Mouse (Mus musculus) midbrain, embryonic 16.5 days (tissue): ENCODE results near the gene Fam172a. TPM values are rescaled to one million over a fixed set of nuclear protein-coding genes. Genes with fewer than 3 reads are reported as not detected.

Experiments used
- ATAC-seq: fragments of 200-750 bp; cut with Nextera tagmentation; 2 replicates; pipeline ENCODE4 v1.8.0; 2017; ENCODE audit warnings: moderate TSS enrichment
- H3K27ac ChIP-seq: fragments of 300-500 bp; sonication (generic); 2 replicates; pipeline ENCODE4 v1.5.1; 2014; ENCODE audit warnings: mild to moderate bottlenecking, low read length, mixed read lengths
- H3K27me3 ChIP-seq: fragments of 300-500 bp; sonication (generic); 2 replicates; pipeline ENCODE4 v1.6.1; 2014; ENCODE audit warnings: low read depth, low read length, mixed read lengths; ENCODE audit not compliant: control insufficient read depth, insufficient read depth
- H3K36me3 ChIP-seq: fragments of 300-500 bp; sonication (generic); 2 replicates; pipeline ENCODE4 v1.6.1; 2014; ENCODE audit warnings: mild to moderate bottlenecking, low read length, moderate library complexity, mixed read lengths; ENCODE audit not compliant: control insufficient read depth, insufficient read depth
- H3K4me1 ChIP-seq: fragments of 300-500 bp; sonication (generic); 2 replicates; pipeline ENCODE4 v1.6.1; 2014; ENCODE audit warnings: mild to moderate bottlenecking, low read length, mixed read lengths; ENCODE audit not compliant: control insufficient read depth, insufficient read depth
- H3K4me2 ChIP-seq: fragments of 300-500 bp; sonication (generic); 2 replicates; pipeline ENCODE4 v1.6.1; 2014; ENCODE audit warnings: mild to moderate bottlenecking, low read length, mixed read lengths
- H3K4me3 ChIP-seq: fragments of 300-500 bp; sonication (generic); 2 replicates; pipeline ENCODE4 v1.5.1; 2014; ENCODE audit warnings: low read depth, mild to moderate bottlenecking, low read length, moderate library complexity, mixed read lengths
- H3K9ac ChIP-seq: fragments of 300-500 bp; sonication (generic); 2 replicates; pipeline ENCODE4 v1.6.1; 2014; ENCODE audit warnings: low read depth, low read length, mixed read lengths
- H3K9me3 ChIP-seq: fragments of 300-500 bp; sonication (generic); replicated peaks from 2 replicates; pipeline ENCODE4 v1.6.1; 2014; ENCODE audit warnings: mild to moderate bottlenecking, low read length, mixed read lengths; ENCODE audit not compliant: control insufficient read depth, poor library complexity, severe bottlenecking
- WGBS: fragments of 180-500 bp; shearing (Covaris S2); extraction: QIAGEN DNeasy Blood & Tissue Kit; methylation state at CpG from one replicate; pipeline ENCODE4 v1.1.7; 2014; 5-methylcytosine and 5-hydroxymethylcytosine counted together
- polyA plus RNA-seq: library from polyadenylated mRNA; unstranded; fragments of >200 nt; fragmentation: Nextera tagmentation; extraction: Ambion mirVana; gene quantifications from 2 replicates; pipeline ENCODE4 v1.2.1, GENCODE M21; 2015

The Fam172a gene
- polyA plus RNA-seq, 1 experiment from 2014 or later, result 43.0 TPM

GRCm38 (mm10) chr13:77991189-77991886 is 289.5 kb downstream of the Fam172a start:
- 0 out of 2 replicates have a peak, but pooled peaks have one; percentile 67 for ATAC-seq
- peak overlapping the region; percentile 50; the same call in 1 of the 2 replicates for H3K27ac ChIP-seq
- 64% methylated on average over 5 of the region's 5 CpGs for WGBS
- H3K4me3 ChIP-seq, result no peak overlapping the region
- H3K9me3 ChIP-seq, result no peaks in the 10 kb centered on the region
- no peaks in the 10 kb centered on the region for H3K36me3 ChIP-seq
- no peak overlapping the region for H3K9ac ChIP-seq
- H3K27me3 ChIP-seq, result no peaks in the 10 kb centered on the region
- H3K4me2 ChIP-seq, result no peak overlapping the region
- no peaks in the 10 kb centered on the region for H3K4me1 ChIP-seq

DNA sequence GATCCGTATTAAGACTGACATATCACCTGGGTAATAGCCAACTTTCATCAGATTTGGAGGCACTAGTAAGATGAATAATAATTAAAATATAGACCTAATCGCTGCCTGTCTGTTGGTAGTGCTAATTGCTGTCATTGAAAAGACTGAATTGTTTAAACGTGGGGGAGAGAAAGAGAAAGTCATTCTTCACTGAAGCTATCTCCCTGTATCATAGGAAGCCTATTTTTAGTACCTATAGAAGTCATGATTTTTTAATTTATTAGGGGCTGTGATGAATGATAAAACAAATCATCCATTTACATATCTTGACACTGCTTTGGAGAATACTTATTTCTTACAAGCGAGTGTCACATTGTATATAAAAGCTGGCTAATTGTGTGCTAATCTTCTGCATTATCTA is 302.8 kb downstream of the Fam172a start:
- no peak overlapping the region for H3K9ac ChIP-seq
- H3K4me2 ChIP-seq, result no peak overlapping the region
- no peak overlapping the region for H3K27ac ChIP-seq
- no peak overlapping the region for H3K4me3 ChIP-seq
- no peak for ATAC-seq
- H3K9me3 ChIP-seq, result no peaks in the 10 kb centered on the region
- WGBS, result 39% methylated on average over 4 of the region's 4 CpGs
- H3K36me3 ChIP-seq, result no peaks in the 10 kb centered on the region
- H3K27me3 ChIP-seq, result no peaks in the 10 kb centered on the region
- no peaks in the 10 kb centered on the region for H3K4me1 ChIP-seq

GRCm38 (mm10) chr13:78005344-78005743 is 303.5 kb downstream of the Fam172a start:
- Histone ChIP-seq H3K9me3 (no peaks in the 10 kb centered on the region), H3K36me3 (no peaks in the 10 kb centered on the region), H3K4me2 (no peak overlapping the region), H3K9ac (no peak overlapping the region), H3K4me1 (no peaks in the 10 kb centered on the region), H3K4me3 (no peak overlapping the region), H3K27ac (no peak overlapping the region; the same call in 1 of the 2 replicates), H3K27me3 (no peaks in the 10 kb centered on the region)
- 9% methylated on average over 3 of the region's 3 CpGs for WGBS
- ATAC-seq, result peak; percentile 80

DNA sequence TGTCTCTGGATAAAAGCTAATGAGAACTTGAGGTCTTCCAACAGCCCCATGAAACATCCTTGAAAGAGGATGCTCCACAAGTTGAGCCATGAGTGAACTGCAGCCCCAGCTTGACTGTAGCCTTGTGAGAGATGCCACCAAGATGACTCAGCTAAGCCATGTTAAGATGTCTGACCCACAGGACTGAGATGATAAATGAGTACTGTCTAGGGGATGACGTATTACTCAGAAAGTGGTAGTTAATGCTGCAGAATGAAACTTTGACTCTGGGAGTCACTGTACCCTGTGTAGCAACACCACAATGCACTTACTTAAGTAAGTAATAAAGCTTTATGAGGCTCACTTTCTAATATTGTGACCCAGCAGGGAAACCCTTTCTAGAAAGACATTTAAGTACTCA is 308.3 kb downstream of the Fam172a start:
- Histone ChIP-seq H3K4me3 (no peak overlapping the region), H3K4me2 (no peak overlapping the region), H3K36me3 (no peaks in the 10 kb centered on the region), H3K9ac (no peak overlapping the region), H3K27me3 (no peaks in the 10 kb centered on the region), H3K4me1 (no peaks in the 10 kb centered on the region), H3K9me3 (no peaks in the 10 kb centered on the region), H3K27ac (no peak overlapping the region)
- 97% methylated on average over 1 of the region's 1 CpGs for WGBS
- no peak for ATAC-seq

DNA sequence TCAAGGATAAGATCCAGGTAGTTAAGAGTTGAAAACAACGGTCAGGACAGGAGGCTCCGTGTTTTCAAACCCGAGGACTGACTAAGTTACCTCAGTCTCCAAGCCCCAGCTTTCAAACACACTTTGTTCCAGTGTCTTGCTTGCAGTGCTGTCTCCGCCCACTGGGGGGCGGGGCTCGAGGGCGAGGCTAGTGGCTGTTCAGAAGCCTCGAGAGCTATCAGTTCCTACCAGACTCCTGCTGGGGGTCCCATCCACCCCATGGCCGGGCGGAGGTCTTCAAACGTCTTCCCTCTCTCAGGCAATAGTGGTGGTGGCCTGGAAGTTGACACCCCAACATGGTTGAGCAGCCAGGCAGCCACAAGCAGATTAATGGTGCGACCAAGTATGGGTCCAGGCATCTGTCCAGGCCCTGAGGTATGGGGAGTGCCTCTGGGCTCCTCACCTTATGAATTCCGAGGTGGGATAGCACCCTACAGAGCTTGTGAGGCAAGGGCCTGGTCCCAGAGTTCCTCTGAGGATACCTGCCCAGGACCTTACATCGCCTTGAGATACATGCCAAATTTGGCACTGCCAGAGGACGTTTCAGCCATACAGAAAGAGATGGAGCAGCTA is 323.0 kb downstream of the Fam172a start, which contains the start of gene Pou5f2:
Pou5f2 (plus strand) TSS at position 220 of the 612 bp plus-strand sequence.
- no peak within 1 kb of the TSS for H3K4me3 ChIP-seq
- 0 out of 2 replicates have a peak, but pooled peaks cover 2% of the 10 kb centered on the region for H3K36me3 ChIP-seq
- no peak for ATAC-seq
- no peak within 1 kb of the TSS for H3K4me2 ChIP-seq
- 57% methylated on average over 15 of the region's 15 CpGs for WGBS
- H3K27ac ChIP-seq, result no peak within 1 kb of the TSS
- H3K27me3 ChIP-seq, result no peaks in the 10 kb centered on the region
- H3K4me1 ChIP-seq, result no peaks in the 10 kb centered on the region
- H3K9me3 ChIP-seq, result no peaks in the 10 kb centered on the region
- H3K9ac ChIP-seq, result no peak within 1 kb of the TSS

DNA sequence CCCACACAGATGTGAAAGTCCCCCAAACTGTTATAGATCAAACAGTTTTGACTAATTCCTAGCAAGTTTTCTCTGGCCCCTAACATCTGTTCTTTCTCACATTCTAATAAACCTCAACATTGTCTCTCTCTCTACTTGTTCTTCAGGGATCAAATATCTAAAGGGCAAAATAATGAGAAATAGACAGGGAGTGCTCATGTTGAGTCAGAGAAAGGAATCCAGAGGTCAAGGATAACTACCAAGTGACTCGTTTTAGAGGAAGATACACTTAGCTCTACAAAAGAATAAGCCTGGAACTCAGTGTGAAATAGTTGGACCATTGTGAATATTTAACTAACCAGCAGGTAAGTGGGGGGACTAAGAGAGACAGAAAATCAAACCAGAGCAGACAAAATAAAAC is 331.0 kb downstream of the Fam172a start:
- H3K9ac ChIP-seq, result no peak overlapping the region
- no peaks in the 10 kb centered on the region for H3K4me1 ChIP-seq
- no peak for ATAC-seq
- no peaks in the 10 kb centered on the region; the same call in 1 of the 2 replicates for H3K9me3 ChIP-seq
- H3K4me2 ChIP-seq, result no peak overlapping the region
- no peaks in the 10 kb centered on the region for H3K27me3 ChIP-seq
- 49% methylated on average over 1 of the region's 1 CpGs for WGBS
- no peak overlapping the region for H3K4me3 ChIP-seq
- no peak overlapping the region for H3K27ac ChIP-seq
- H3K36me3 ChIP-seq, result no peaks in the 10 kb centered on the region

DNA sequence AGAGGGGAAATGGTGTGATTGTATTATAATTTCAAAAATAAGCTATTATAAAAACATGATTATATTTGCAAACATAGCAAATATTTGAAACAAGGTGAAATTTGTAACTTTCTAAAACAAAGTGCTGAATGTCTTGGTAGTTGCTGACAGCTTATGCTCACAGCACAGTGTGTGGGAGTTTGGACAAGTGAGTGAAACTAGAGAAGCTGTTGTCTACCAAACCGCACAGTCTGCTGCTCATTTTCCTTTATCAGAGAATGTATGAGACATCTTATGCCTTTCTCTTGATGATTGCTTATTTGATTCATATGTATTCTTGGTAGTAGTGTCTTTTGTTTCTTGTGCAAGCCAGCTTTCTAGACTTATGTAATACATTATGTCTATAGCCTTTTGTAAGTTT is 335.4 kb downstream of the Fam172a start:
- ATAC-seq, result no peak
- H3K4me3 ChIP-seq, result no peak overlapping the region
- H3K36me3 ChIP-seq, result no peaks in the 10 kb centered on the region
- H3K9me3 ChIP-seq, result no peaks in the 10 kb centered on the region
- H3K27ac ChIP-seq, result no peak overlapping the region
- H3K27me3 ChIP-seq, result no peaks in the 10 kb centered on the region
- 75% methylated on average over 1 of the region's 1 CpGs for WGBS
- no peaks in the 10 kb centered on the region for H3K4me1 ChIP-seq
- H3K4me2 ChIP-seq, result no peak overlapping the region
- H3K9ac ChIP-seq, result no peak overlapping the region

- Histone ChIP-seq H3K9ac (no peak overlapping the region), H3K27me3 (no peaks in the 10 kb centered on the region), H3K9me3 (no peaks in the 10 kb centered on the region), H3K36me3 (no peaks in the 10 kb centered on the region), H3K27ac (no peak overlapping the region), H3K4me2 (no peak overlapping the region), H3K4me1 (no peaks in the 10 kb centered on the region), H3K4me3 (no peak overlapping the region)
- ATAC-seq, result no peak
- 68% methylated on average over 6 of the region's 6 CpGs for WGBS
Measured at GRCm38 (mm10) chr13:78043203-78043602, 341.4 kb downstream of the Fam172a start.

DNA sequence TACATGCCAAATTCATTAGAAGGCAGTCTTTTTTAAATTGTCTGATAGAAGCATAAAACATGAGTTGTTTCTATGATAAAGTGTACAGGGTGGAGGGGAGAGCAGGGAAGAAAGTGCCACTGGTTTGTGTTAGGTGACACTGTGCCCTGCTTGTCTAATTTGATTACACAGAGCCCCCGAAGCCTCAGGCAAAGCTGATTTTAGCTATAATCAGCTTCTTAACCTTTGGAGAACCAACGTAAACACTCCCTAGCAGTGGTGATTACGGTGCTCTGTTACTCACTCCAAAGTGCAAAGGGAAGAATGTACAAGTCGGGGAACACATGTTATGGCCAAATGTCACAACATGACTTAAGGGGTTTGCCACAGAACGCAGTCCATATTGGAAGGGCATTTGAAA is 343.3 kb downstream of the Fam172a start:
- no peak for ATAC-seq
- Histone ChIP-seq H3K9me3 (no peaks in the 10 kb centered on the region), H3K4me3 (no peak overlapping the region), H3K27ac (no peak overlapping the region), H3K4me2 (no peak overlapping the region), H3K36me3 (no peaks in the 10 kb centered on the region), H3K4me1 (no peaks in the 10 kb centered on the region), H3K9ac (no peak overlapping the region), H3K27me3 (no peaks in the 10 kb centered on the region)
- WGBS, result 55% methylated on average over 5 of the region's 5 CpGs
